Mouse (Mus musculus) C2C12 (cell line): ENCODE results near the gene Tcf7l1. TPM values are rescaled to one million over a fixed set of nuclear protein-coding genes. Genes with fewer than 3 reads are reported as not detected.

Source experiments
- H3K27me3 ChIP-seq: one replicate; pipeline ENCODE4 v1.6.1; 2011; ENCODE audit not compliant: control insufficient read depth, insufficient read depth, insufficient read length
- H3K36me3 ChIP-seq: one replicate; pipeline ENCODE4 v1.6.1; 2011; ENCODE audit not compliant: control insufficient read depth, insufficient read depth
- H3K4me3 ChIP-seq: one replicate; pipeline ENCODE4 v1.5.1; 2011; ENCODE audit warnings: mild to moderate bottlenecking, control low read depth; ENCODE audit not compliant: poor library complexity, insufficient read depth, severe bottlenecking
- H3K79me2 ChIP-seq: one replicate; pipeline ENCODE4 v1.6.1; 2011; ENCODE audit not compliant: control insufficient read depth, insufficient read depth
- H3K79me3 ChIP-seq: one replicate; pipeline ENCODE4 v1.6.1; 2011; ENCODE audit warnings: low read depth, control low read depth
- H3ac ChIP-seq: one replicate; pipeline ENCODE3; 2011; ENCODE audit warnings: low read depth; ENCODE audit not compliant: control insufficient read depth, insufficient read length
- CEBPB ChIP-seq: IDR thresholded peaks from one replicate; pipeline ENCODE4 v1.6.1; 2011; ENCODE audit warnings: low read depth, mild to moderate bottlenecking, control low read depth, moderate library complexity
- CTCF ChIP-seq: IDR thresholded peaks from one replicate; pipeline ENCODE4 v1.5.1; 2011; ENCODE audit not compliant: control insufficient read depth, insufficient read depth, insufficient read length
- FOSL1 ChIP-seq: IDR thresholded peaks from one replicate; pipeline ENCODE4 v1.8.0; 2011; ENCODE audit warnings: mild to moderate bottlenecking, low read length; ENCODE audit not compliant: poor library complexity, insufficient read depth, severe bottlenecking
- MAX ChIP-seq: IDR thresholded peaks from one replicate; pipeline ENCODE4 v1.6.1; 2011; ENCODE audit warnings: mild to moderate bottlenecking, control low read depth
- MYOD1 ChIP-seq: IDR thresholded peaks from one replicate; pipeline ENCODE4 v1.6.1; 2011; ENCODE audit warnings: low read depth; ENCODE audit not compliant: control insufficient read depth, insufficient read length
- MYOG ChIP-seq: IDR thresholded peaks from one replicate; pipeline ENCODE4 v1.6.1; 2011; ENCODE audit not compliant: control insufficient read depth, insufficient read length; ENCODE audit errors: extremely low read depth
- USF1 ChIP-seq: IDR thresholded peaks from one replicate; pipeline ENCODE4 v1.6.1; 2011; ENCODE audit warnings: low read depth, mild to moderate bottlenecking, control low read depth, moderate library complexity
- polyA plus RNA-seq: library from polyadenylated mRNA; unstranded; fragments of >200 nt; fragmentation: generic; extraction: Trizol; gene quantifications from one replicate; pipeline ENCODE4 v1.2.1, GENCODE M21; 2012; ENCODE audit warnings: missing spikeins

Tcf7l1 gene
- polyA plus RNA-seq, 1 experiment: 18.3 TPM

DNA sequence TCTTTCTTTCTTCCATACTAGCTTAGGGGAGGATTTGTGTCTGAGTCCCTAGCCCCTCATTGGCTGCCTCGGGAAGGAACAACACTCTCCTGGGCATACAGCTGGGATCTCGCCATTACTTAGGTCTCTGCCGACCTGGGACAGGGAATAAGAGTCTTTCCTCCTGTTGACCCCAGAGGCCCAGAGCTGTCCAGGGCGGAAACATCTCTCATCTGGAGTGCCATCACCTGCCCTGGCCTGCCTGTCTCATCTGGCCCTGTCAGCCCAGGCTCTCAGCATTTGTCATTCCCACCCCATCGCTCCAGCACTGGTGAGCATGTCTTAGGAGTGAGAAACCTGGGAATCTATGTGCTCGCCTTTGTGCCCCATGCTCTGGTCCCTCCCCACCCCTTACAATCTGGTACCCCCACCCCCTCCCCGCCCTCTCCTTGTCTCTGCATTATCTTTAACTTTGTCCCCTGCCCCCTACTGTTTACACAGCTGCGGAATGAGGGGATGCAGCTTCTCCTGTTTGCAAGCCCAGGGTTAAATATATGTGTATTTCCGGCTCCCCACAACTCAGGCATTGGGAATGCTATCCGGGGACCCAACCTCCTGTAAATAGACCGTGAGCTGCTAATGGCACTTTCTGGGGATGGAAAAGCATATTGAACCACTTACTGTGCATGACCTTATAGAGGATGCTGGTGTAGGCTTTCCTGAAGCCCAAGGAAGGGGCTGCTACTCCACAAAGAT lies 92.3 kb downstream of the Tcf7l1 start:
- TF ChIP-seq MYOD1 (no peak), MAX (no peak), CEBPB (no peak), CTCF (no peak)

DNA sequence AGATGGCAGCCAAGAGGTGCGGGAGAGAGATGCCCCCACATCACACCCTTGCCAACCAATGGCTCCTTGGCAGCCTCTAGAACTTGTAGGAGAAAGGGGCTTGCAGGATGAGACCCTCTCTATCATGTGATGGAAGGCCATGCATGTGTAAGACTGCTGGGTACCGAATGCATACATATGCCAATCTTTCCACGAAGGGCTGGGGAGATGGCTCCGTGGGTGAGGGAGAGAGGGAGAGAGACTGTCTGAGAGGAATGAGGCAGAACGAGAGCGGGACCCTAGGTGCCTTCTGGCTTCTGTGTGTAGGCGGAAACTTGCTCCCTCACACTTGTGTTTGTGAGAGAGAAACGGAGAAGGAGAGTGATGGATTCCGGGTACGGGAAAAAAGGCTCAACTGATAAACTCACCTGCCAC lies 94.3 kb downstream of the Tcf7l1 start:
- H3K79me3 ChIP-seq: no peaks in the 10 kb centered on the region
- H3K79me2 ChIP-seq: no peaks in the 10 kb centered on the region
- no peaks in the 10 kb centered on the region for H3K36me3 ChIP-seq
- H3ac ChIP-seq: no peak overlapping the region
- no peaks in the 10 kb centered on the region for H3K27me3 ChIP-seq
- TF ChIP-seq CEBPB: no peak
- no peak for TF ChIP-seq CTCF
- TF ChIP-seq MYOG: no peak
- no peak for TF ChIP-seq MYOD1
- no peak overlapping the region for H3K4me3 ChIP-seq

More for the DNA sequence above, 92.3 kb downstream of the Tcf7l1 start:
- Histone ChIP-seq H3K79me3 (no peaks in the 10 kb centered on the region), H3K36me3 (no peaks in the 10 kb centered on the region), H3K79me2 (no peaks in the 10 kb centered on the region), H3K4me3 (no peak overlapping the region), H3K27me3 (no peaks in the 10 kb centered on the region), H3ac (no peak overlapping the region)

DNA sequence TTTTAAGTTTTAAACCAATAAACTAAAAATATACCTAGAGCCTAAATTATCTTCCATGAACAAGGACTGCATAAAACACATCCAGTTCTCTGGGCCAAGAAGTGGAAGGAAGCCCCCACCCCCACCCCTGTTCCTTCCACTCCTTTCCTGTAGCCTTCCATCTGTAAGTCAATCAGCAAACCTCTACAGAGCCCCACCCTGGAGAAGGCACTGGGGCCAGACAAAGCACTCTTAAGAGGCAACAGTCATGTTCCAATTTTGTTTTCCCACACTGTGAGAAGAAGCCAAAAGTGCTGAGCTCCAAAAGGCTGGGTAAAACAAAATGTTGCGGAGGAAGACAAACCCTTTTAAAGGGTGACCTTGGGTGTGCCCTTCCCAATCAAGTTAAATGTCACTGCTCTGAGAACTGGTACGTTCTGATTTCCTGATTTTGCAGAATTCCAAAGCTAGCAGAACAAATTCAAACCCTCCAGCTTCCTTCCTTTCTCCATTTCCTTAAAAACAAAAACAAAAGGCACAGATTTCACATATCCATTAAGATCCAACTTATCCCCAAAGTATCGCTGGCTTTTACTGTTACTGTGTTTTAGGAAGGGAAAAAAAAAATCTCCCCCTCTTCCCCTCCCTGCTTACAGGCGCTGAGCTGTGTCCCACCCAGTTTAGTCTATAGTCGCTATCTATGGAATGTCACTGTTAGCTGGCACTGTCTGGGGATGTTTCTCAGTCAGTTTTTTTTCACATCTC lies 94.8 kb downstream of the Tcf7l1 start:
- Histone ChIP-seq H3K36me3 (no peaks in the 10 kb centered on the region), H3K79me3 (no peaks in the 10 kb centered on the region), H3K4me3 (no peak overlapping the region), H3K27me3 (no peaks in the 10 kb centered on the region), H3ac (no peak overlapping the region), H3K79me2 (no peaks in the 10 kb centered on the region)
- TF ChIP-seq MAX: no peak
- TF ChIP-seq MYOG: no peak
- TF ChIP-seq USF1: no peak
- TF ChIP-seq CTCF: no peak
- TF ChIP-seq MYOD1: no peak
- TF ChIP-seq CEBPB: no peak
- no peak for TF ChIP-seq FOSL1

DNA sequence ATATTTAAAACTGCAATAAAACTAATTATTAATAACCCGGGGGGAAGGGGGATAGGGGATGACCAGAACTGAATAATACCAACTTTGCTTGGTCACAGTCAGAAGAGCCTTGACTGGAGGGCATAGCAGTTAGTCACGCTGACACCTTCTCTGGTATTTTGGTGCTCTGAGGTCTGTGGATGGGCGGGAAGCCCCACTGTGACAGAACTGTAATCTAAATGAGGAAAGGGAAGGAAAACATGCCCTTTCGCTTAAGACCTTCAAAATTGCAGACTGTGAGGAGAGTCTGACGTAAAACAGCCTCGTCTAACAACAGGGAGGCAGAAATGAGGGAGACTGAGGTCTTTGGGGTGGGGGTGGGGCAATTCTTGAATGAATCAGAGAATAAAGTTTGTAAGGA lies 96.6 kb downstream of the Tcf7l1 start:
- no peaks in the 10 kb centered on the region for H3K79me3 ChIP-seq
- H3K36me3 ChIP-seq: no peaks in the 10 kb centered on the region
- H3K79me2 ChIP-seq: no peaks in the 10 kb centered on the region
- TF ChIP-seq MYOG: no peak
- no peak overlapping the region for H3K4me3 ChIP-seq
- no peaks in the 10 kb centered on the region for H3K27me3 ChIP-seq
- no peak overlapping the region for H3ac ChIP-seq

DNA sequence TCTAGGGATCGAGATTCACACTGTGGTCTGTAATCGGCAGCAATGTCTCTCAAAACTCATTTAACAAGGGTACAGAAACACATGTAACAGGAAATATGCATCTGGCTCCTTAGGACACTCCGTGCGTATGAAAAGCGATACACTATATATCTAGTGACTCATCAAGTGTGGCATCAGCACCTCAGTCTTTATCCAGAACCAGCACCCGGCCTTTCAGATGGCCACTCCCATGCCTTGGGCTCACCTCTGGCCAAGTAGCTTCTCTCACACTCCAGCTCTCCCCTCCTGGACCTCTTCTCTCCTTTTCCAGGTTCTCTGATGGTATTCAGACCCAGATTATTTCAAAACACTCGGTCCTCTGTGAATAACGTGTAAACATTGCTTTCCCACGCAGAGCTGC lies 97.5 kb downstream of the Tcf7l1 start:
- Histone ChIP-seq H3K79me2 (no peaks in the 10 kb centered on the region), H3ac (no peak overlapping the region), H3K79me3 (no peaks in the 10 kb centered on the region), H3K27me3 (no peaks in the 10 kb centered on the region), H3K36me3 (no peaks in the 10 kb centered on the region), H3K4me3 (no peak overlapping the region)
- TF ChIP-seq MYOD1 (no peak), MYOG (no peak), CEBPB (no peak), USF1 (no peak), CTCF (no peak), MAX (no peak), FOSL1 (no peak)

DNA sequence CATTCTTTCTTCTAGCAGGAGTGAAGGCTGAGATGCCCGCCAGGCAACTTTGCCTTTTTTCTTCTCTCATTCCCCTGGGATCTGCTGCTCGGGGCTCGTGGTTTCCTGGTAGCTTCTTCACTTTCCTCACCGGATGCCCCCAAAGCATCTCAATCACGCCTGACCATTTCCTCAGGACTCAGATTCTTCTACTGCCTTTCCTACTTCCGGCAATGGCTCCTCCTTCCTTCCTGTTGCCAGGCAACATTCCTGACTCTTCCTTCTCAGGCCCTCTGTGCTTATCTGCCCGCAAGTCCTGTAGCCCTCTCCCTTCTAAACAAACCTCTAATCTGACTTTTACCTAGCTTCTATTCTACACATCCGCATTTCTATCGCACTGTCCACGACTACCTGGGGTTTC lies 98.5 kb downstream of the Tcf7l1 start:
- no peak for TF ChIP-seq CEBPB
- TF ChIP-seq CTCF: no peak
- no peak for TF ChIP-seq USF1
- TF ChIP-seq MAX: no peak
- TF ChIP-seq FOSL1: no peak
- no peak for TF ChIP-seq MYOG
- no peak for TF ChIP-seq MYOD1

More for the DNA sequence above, 98.5 kb downstream of the Tcf7l1 start:
- Histone ChIP-seq H3K79me2 (no peaks in the 10 kb centered on the region), H3K36me3 (no peaks in the 10 kb centered on the region), H3K4me3 (no peak overlapping the region), H3K27me3 (no peaks in the 10 kb centered on the region), H3ac (no peak overlapping the region), H3K79me3 (no peaks in the 10 kb centered on the region)
